Mouse (Mus musculus): Measurements from ENCODE around the gene Aqp12.

- TF ChIP-seq POLR2A (IDR thresholded peaks at IDR 0.05; ENCODE audit: extremely low read depth, insufficient read depth, low read length) (no peak), CTCF (IDR thresholded peaks at IDR 0.05; ENCODE audit: low read depth, low read length) (no peak)
These were observed 30.0 kb upstream of the Aqp12 start for GRCm38 (mm10) chr1:92976141-92976566.

Data from liver, adult 2 months (tissue).